Mouse (Mus musculus) yolk sac, embryonic 10.5 days (tissue): ENCODE measurements at regions not wholly inside any gene's neighbourhood (a gene's known extent, or its start where the extent isn't known, plus 50 kb on each side); places are given as distances from the start of the nearest gene placed in this dataset.

Experiments
- DNase-seq: peaks from one replicate; pipeline ENCODE4 v3.0.0-alpha.2; 2017; ENCODE audit warnings: low spot score

DNA sequence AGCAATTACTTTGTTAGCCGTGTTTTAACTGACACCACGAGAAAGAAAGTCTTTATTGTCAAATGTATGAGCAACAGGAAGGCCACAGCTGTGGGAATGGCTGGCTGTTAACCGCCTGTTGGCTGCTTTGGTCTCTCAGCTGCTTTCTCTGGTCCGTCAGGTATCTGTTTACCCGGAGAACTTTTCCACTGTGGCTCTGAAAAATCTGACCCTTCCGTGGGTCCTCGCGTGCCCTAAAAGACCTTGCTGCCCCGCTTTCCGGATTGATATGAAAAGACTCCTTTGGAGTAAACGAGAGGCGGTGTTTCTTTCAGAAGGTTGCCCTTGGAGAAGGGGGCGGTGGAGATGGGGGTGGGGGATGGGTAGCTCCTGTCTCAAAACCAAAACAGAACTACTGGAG lies 75.9 kb downstream of the Sox14 start:
- DNase-seq, result no peak

DNA sequence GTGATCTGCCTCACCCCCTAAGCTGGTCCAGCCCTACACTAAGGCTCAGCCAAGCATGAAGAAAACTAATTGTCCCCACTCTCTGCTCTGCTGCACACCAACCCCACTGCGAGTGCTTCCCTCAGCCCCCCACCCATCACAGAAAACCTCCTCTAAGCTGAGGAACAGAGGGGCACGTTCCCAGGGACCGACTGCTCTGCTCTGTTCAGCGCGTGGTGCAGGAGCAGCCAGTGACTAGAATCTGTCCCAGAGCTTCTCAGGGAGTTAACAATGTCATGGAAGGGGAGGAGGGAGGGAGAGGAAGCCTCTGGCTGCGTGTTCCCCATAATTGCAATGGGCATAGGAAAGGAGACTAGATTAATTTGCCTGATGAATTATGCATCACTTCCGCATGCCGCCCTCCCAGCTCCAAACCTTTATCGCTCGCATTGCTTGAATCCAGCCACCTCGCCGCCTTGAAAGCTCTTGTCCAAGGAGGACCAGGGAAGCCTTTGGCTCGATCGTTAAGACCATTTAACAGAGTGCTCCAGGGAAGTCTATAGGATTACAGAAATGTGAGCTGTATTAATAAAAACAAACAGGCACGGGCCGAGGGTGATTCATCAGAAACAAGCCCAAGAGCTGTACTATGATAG lies 76.5 kb downstream of the Sox14 start:
- peak; percentile 4 for DNase-seq

DNA sequence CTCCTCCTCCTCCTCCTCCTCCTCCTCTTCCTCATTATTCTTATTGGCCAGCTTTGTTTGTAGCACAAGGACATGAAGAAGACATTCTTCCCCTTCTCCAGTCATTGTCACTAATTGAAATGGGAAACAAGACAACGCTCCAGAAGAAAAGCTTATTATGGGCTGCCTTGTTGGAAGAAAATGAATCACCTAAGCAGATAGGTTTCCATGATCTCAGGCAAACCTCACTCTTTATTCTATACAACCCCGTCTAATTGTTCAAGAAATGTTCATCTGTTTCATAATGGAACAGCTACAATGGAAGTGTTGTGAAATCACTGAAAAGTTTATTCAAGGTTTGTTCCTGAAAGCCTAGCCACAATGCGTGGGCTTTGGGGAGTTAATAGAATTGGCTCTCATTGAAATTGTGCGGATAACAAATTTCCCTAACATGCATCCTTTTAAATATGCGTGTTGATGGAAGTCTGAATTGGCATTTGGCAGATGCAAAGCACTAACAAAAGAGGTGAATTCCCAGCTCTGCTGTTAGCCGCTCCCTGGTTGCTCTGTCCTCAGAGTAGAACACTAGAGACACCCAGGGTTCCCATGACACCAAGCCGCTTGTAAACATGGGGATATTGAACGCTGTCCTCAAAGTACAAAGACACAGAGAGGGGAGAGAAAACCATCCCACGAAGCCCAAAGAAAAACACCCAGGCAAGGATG lies 78.8 kb downstream of the Sox14 start:
- DNase-seq, result no peak

DNA sequence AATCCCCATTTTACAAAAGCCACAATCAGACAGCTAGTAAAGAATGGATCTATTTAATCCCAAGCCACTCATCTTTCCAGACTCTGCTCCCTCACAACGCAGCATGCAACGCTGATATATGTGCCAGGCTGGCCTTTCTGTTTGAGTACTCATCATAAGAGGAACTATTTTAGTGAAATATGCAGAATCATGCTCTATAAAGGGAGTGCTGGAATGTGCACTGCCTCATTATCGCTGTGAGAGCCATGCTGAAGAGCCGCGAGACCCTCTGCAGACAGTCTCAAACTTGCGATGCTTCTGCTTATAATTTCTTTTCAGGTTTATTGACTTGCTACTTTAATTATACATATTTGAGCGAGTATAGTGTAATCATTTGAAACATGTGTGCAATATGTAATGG lies 75.6 kb upstream of the Cldn18 start:
- DNase-seq, result no peak

DNA sequence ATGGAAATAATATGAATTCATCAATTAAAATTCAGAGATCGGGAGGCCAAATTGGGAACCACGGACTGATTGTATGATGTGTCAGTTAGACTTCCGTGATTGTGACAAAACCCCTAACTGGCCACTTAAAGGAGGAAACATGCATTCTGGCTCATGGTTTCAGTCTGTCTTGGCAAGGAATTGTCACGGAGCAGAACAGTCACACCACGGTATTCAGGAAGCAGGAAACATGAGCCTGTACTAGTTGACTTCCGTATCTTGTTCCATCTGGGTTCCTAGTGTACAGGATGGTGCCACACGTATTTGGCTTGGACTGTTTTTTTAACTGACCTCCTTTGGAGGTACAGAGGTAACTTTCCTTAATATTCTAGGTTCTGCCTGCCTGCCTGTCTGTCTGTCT lies 69.8 kb upstream of the Cldn18 start:
- DNase-seq, result no peak

DNA sequence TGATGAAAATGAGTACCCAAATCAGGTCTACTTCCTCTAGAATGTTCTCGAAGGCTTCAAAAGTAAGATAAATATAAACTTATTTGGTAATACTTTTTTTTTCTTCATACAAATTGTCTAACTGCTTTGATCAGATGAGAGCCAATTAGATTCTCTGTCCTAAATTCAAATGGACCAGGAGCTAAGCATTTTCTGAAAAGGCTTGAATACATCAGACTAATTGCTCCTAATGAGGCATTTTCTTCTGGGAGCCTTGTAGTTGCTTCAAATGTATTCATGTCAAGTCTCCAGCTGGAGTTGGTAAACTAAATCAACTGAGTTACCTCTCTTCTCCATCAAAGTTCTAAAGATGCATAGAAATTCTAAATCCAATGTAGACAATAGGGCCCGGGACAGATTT lies 66.1 kb upstream of the Cldn18 start:
- no peak for DNase-seq

DNA sequence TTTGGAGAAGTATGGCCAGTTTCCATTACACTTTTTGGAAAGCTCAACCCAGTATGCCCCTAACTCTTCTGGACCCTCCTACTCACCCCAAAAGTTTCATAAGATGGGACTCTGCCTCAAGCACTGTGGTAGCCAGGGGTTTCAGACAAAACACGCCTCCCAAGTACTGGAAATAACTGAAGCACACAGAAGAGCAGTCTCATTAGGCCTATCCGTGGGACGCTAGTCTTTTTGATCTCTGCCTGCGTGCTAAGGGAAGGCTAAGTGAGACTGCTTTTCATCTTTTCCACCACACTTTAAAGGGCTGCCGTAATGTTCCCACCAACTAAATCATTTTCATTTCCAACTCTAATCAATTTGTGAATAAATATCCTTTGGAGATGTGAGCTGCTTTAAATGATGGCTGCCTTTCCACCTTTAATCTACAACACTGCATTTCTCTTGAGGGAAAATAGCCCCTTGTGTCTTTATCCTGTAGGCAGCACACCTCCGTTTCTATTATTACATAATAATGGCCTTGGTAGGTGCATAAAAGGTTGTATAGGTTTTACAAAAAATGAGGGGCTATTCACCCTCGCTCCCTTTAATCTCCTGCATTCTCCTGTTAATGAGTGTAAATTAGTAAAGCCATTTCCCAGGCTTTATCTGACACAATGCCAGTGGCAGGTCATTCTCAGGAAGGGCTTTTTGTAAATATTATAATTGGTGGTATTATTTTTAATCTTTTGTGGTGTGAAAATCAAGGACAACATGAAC lies 65.5 kb upstream of the Cldn18 start:
- DNase-seq, result no peak

DNA sequence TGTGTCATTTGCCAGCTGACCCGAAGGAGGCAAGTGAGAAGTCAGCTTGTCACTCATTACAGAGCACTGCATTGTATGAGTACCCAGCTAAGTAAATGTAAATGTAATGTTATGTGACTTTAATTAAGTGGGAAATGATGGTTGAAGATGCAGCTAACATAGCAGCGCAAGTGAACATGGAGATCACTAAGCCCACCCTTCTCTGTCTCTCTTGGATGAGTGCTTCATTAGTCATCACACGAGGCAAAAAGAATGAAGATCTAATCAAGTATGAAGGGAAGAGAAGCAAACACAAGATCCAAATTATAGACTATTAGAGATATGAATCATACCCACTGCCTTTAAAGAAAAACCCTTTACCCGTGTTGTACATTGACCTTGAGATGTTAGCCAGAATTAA lies 61.8 kb upstream of the Cldn18 start:
- DNase-seq, result no peak

DNA sequence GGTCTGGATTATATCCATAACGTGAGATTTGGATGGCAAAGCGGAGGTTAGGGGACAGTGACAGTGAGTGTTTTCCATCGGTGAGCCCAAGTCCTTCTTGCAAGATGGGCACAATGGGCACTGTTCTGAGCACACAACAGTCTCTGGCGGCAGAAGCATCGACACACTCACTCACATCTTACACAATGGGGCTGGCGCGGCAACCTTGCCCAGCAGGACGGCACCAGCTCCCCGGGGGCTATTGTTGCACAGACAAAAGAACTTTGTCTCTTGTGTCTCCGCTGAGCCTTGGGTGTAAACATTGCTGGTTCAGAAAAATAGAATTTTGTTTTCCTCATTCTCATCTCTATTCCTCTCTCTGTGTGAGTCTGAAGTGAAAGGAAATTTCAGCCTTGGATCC lies 53.6 kb upstream of the Cldn18 start:
- no peak for DNase-seq
